Mouse (Mus musculus): ENCODE measurements at regions not wholly inside any gene's neighbourhood (a gene's known extent, or its start where the extent isn't known, plus 50 kb on each side); places are given as distances from the start of the nearest gene placed in this dataset.

DNA sequence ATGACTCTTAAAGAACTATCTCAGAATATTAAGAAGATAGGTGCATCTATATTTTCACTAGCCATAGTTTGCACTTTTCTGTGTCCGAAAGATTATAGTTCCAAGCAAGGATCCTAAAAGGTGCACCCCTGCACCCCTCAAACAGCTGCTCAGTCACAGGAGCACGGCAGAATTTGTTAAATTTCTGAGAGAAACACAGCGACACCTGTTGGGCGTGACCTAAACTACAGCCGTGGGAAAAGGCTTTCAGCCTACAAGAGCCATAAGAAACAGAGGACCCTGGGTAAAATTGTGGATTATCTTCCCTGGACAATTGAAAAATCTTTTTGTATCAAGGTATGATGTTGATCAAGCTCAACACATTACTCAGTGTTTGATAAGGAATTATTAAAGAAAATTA lies 214.7 kb upstream of the Pmfbp1 start:
- peak; percentile 53; the same call in 1 of the 2 replicates for TF ChIP-seq CTCF (IDR thresholded peaks at IDR 0.05; ENCODE audit: extremely low read depth, insufficient read length, insufficient replicate concordance, low read depth, low read length)
- TF ChIP-seq POLR2A (IDR thresholded peaks at IDR 0.05; ENCODE audit: low read depth, low read length), result no peak
